Mouse (Mus musculus) CD4-positive helper T cell, adult 2 months (primary cell): ENCODE results near the gene Krtap5-1.
"Not testable (repeated sequence)": the region's sequence is repeated elsewhere in the genome, so short reads cannot be mapped to it uniquely, and the experiment has no call there.

Experiments
- DNase-seq: peaks from one replicate; pipeline ENCODE4 v3.0.0-alpha.2; 2012; ENCODE audit warnings: low read depth, missing footprints, low spot score

Krtap5-1 gene

DNA sequence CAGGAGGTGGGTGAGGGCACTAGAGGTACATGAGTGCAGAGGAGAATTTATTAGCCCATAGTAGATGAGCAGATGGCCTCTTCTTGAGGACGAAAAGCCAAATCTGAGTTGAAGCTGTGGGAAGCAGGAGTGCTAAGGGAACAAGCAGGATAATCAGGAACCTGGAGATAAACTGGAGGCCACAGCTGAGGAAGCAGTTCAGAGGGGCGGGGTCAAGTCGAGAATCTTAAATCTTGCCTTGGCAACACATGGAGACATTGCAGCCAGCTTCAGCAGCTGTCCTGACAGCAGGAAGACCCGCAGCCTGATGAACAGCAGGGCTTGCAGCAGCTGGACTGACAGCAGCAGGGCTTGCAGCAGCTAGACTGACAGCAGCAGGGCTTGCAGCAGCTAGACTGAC, 810 bp downstream of the Krtap5-1 start:
- DNase-seq, result not testable (repeated sequence)

DNA sequence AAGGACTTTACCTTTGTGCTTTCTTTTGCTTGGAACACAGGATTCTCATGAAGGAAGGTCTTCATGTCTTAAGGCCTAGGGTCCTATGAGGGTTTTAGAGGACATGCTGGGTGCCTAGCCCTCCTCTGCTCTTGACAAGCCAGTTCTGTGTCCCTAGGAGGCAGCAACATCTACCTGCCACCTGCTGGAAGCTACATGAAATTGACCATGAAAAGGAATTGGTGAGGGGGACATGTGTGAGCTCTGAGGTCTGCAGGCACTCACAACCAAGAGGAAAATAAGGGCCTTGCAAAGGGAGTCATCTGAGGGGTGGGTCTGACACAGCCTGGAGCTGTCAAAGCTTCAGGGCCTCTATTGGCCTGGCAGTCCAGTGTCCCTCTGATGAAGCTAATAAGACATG, 1.5 kb downstream of the Krtap5-1 start:
- no peak for DNase-seq

DNA sequence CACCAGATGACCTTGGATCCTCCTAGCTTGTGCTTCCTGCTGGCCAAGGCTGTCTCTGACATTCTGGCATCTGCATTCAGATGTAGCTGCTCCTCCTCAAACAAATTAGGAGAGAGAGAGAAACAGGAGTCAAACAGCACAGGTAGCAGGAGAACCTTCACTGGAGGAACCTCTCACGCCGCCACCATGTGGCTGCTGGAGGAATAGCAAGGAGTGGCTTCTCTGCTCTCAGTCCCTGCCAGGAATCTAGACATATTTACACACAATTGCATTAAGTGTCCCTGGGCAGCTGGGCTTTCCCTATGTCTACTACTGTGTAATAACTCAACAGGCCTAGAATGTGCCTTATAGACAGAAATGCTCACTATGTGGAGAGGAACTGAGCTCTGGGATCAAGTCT, 3.1 kb downstream of the Krtap5-1 start:
- DNase-seq, result peak; percentile 26

DNA sequence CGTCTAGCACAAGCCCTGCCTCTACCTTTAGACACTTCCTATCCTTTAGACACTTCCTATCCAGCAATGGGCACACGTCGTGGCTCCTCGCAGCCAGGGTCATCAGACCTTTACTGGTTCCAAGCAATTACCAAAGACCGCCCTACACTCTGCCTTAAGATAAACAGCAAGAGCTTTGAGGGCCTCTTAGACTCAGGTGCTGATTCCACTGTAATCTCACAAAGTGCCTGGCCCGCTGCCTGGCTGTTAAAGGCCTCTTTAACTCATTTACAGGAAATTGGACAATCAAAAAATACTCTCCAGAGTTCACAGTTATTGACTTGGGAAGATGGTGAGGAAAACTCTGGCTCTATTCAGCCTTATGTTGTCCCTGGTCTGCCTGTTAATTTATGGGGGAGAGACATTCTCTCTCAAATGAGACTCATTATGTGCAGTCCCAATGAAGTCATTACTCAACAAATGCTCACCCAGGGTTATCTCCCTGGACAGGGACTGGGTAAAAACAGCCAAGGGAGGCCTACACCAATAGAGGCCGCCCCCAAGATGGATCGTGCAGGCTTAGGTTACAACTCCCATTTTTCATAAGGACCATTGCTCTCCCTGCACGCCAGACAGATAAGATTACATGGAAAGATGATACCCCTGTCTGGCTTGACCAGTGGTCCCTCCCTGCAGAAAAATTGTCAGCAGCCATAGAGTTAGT, 10.9 kb downstream of the Krtap5-1 start:
- DNase-seq, result not testable (repeated sequence)

DNA sequence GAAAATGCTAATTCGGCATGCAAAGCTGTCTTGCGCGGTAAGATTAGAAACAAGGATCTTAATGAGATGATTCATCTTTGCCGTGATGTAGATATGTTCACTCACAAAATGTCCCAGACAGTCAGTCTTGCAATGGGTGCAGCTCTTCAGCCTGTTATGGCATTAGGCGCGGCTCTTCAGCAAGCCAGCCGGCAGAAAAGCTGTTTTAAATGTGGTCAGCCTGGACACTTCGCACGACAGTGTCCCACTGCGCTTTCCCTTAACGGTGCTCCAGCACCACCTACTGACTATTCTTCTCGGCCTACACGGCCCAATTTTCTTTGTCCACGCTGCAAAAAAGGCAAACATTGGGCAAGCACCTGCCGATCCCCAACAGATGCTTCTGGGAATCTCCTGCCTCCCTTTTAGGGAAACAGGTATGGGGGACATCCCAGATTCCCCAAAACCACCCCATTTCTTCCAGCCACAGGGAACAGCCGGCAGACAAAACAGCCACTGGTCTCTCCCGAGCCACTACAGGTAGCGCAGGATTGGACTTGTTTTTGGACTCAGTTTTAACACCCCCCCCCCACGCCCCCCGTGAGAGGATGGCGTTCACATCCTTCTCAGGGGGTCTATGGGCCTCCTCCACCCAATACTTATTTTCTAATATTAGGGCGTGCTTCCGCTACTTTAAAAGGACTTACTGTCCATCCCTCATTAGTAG, 11.6 kb downstream of the Krtap5-1 start:
- DNase-seq, result no peak

DNA sequence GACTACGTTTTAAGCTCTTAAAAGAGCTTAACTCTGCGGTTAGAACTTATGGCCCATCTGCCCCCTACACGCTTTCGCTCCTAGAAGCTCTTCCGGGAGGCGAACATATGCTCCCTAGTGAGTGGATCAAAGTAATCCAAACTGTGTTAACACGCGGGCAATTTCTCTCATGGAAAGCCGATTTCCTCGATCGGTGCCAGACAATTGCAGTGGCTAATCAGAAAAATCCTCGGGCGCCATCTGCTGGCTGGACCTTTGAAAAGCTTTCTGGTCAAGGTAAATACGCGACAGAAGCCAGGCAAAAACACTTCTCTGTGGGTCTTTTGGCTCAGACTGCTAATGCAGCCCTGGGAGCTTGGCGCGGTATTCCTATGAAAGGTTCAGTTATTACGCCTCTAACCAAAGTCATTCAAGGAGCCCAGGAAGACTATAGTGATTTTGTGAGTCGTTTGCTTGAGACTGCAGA, 12.3 kb downstream of the Krtap5-1 start:
- DNase-seq, result peak; percentile 85

DNA sequence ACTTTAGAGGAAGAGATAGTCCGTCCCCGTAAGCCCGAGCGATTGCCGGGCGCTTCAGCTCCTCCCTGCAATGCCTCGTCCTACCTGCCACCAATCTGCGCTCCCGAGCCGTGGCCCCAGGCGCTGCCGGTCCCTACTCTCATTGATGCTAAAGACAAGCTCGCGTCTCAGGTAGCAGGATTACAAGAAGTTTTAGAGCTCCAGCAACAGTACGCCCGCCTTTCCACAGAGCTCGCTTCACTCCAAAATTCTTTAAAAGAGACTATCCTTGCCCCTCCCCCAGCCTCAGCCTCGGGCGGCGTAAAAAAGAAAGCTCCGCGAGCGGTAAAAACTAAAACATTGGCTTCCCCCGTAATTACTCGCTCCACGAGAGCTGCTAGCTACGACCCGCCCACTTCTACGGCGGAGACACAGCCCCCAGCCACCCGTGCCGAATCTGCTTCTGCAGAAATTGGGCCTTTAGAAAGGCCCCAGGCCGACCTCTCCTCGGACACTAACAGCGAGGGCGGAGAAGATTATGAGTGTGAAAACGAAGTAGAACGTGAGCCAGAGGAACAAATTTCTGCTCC, 12.8 kb downstream of the Krtap5-1 start:
- peak; percentile 72 for DNase-seq

DNA sequence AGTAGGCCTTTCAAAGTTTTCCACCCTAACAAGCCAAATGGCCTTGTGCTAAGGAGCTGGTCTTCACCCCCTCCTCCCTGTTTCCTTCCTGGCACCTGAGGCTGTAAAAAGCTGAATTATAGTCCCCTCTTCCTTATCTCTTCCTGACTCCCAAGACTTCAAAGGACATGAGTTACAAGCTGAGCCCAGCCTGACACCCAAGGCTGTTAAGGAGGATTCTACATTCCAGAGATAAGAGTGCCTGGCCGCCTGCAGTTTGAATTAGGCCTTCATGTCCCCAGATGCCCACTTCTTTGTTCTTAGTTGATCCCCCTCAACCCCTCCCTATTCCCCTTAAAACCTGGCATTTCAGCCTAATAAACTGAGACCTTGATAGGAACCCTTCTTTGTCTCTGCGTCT, 14.1 kb downstream of the Krtap5-1 start:
- not testable (repeated sequence) for DNase-seq

DNA sequence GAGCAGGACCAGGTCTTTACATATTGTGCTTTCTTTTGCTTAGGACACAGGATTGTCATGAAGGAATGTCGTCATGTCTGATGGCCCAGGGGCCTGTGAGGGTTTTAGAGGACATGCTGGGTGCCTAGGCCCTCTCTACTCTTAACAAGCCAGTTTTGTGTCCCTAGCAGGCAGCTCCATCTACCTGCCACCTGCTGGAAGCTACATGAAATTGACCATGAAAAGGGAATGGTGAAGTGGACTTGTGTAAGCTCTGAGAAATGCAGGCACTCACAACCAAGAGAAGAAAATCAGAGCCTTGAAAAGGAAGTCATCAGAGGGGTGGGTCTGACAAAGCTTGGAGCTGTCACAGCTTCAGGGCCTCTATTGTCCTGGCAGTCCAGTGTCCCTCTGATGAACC, 17.6 kb downstream of the Krtap5-1 start:
- not testable (repeated sequence) for DNase-seq

DNA sequence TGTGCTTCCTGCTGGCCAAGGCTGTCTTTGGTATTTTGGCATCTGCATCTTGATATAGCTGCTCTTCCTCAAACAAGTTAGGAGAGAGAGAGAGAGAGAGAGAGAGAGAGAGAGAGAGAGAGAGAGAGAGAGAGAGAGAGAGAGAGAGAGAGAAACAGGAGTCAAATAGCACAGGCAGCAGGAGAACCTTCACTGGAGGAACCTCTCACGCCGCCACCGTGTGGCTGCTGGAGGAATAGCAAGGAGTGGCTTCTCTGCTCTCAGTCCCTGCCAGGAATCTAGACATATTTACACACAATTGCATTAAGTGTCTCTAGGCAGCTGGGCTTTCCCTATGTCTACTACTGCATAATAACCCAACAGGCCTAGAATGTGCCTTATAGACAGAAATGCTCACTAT, 18.7 kb downstream of the Krtap5-1 start:
- DNase-seq, result peak; percentile 36

DNA sequence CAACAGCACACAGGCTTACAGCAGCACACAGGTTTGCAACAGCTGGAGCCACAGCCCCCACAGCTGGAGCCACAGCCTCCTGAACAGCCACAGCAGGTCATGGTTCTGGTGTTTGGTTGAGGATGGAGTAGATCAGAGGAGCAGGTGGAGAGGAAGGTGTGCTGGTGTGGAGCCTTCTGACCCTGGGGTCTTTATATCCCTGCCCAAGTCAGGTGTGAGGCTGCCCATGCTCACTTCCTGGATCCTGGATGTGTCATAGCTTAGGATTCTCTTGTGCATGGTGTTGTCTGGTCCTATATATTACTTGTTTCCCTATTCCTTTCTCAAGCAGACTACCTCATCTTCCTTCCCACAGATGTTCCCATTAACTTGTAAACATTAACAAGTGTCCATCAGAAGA, 22.7 kb downstream of the Krtap5-1 start, which contains the start of gene Gm4559:
Gene Gm4559 (minus strand): TSS at position 101 of the 400 bp plus-strand sequence.
- not testable (repeated sequence) for DNase-seq

DNA sequence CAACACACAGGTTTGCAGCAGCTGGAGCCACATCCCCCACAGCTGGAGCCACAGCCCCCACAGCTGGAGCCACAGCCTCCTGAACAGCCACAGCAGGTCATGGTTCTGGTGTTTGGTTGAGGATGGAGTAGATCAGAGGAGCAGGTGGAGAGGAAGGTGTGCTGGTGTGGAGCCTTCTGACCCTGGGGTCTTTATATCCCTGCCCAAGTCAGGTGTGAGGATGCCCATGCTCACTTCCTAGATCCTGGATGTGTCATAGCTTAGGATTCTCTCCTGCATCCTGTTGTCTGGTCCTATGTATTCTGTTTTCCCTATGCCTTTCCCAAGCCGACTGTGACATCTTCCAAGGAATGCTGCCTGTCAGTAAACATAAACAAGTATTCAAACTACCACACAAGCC, 38.7 kb downstream of the Krtap5-1 start, which contains the start of gene Gm2431:
Gene Gm2431 (minus strand): TSS at position 101 of the 400 bp plus-strand sequence.
- DNase-seq, result not testable (repeated sequence)

DNA sequence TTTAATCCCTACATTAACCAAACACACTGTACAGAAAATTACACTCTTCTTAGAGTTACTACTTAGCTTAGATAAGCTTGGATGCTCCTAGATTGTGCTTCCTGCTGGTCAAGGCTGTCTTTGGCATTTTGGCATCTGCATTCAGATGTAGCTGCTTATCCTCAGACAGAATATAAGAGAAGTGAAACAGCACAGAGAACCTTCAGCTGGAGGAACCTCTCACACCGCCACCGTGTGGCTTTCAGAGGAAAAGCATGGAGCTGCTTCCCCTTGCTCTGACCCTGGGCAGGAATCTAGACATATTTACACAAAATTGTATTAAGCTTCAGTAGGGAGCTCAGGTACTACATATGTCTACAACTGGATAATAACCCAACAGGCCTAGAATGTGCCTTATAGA, 41.4 kb downstream of the Krtap5-1 start:
- no peak for DNase-seq

DNA sequence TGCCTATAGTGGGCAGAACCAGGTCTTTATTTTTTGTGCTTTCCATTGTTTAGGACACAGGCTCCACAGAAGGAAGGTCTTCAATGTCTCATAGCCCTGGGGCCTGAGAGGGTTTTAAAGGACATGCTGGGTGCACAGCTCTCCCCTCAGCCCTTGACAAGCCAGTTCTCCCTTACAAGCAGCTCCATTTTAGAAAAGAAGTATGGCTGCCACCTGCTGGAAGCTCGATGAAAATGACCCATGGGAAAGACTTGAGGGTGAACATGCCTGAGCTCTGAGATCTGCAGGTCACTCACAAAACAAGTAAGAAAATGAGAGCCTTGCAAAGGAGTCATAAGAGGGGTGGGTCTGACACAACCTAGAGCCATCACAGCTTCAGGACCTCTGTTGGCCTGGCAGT, 47.1 kb downstream of the Krtap5-1 start:
- DNase-seq, result peak; percentile 7
